Mouse (Mus musculus) CD4-positive, CD25-positive, alpha-beta regulatory T cell, adult 2 months (primary cell): ENCODE measurements around the gene Ngly1.
"Not testable (repeated sequence)": the region's sequence is repeated elsewhere in the genome, so short reads cannot be mapped to it uniquely, and the experiment has no call there.

Experiments
- DNase-seq: peaks from one replicate; pipeline ENCODE4 v3.0.0-alpha.2; 2012; ENCODE audit warnings: low read depth, low spot score

The Ngly1 gene

DNA sequence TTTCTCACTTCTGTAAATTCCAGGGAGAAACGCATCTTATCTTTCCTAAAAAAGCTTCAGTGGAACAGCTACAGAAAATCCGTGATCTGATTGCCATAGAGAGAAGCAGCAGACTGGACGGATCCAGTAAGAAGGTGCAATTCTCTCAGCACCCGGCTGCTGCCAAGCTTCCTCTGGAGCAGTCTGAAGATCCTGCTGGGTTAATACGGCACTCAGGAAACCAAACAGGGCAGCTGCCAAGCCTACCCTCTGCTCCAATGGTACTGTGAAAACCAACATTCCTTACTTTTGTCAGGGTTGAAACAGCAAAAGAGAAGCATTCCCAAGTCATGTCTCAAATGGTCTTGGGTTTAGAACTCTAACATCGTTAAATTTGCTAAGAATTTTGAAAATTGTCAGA, 11.5 kb downstream of the Ngly1 start:
- no peak for DNase-seq

DNA sequence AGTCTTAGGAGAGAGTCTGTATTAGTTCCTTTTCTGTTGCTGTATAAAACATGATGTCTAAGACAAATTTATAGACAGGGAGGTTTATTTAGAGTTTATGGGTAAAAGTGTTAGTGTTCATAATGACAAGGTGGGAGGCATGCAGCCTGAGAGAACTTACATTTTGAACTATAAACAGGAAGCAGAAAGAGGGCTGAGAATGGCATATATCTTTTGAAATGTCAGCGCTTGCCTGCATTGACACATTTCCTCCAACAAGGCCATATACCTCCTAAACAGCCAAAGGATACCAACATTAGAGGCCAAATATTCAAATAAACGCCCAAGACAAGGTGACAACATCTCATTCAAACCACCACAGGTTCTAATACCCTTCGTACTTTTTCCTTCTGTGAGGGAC, 12.8 kb downstream of the Ngly1 start:
- peak; percentile 14 for DNase-seq

GRCm38 (mm10) chr14:16267028-16267427, 17.9 kb downstream of the Ngly1 start:
- DNase-seq: peak; percentile 22

DNA sequence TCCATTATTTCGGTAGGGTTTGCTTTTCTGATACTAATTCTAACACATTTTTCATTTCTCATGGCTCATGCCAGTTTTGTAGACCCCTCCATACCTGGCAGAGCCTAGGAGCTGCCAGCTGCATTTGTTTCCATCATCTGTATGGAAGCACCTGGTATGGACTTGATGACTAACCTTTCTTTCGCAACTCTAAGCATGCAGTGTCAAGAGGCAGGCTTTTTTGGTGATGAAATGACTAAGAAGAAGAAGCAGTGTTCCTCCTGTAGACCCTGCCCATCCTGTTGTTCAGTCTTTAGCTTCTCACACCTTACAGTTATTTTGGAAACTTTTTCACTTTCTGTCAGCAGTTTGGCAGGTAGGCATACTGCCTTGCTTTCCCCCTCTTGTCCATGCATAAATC, 20.7 kb downstream of the Ngly1 start:
- peak; percentile 24 for DNase-seq

GRCm38 (mm10) chr14:16273677-16274076, 24.6 kb downstream of the Ngly1 start:
- no peak for DNase-seq

GRCm38 (mm10) chr14:16279196-16279595, 30.1 kb downstream of the Ngly1 start:
- DNase-seq: no peak

DNA sequence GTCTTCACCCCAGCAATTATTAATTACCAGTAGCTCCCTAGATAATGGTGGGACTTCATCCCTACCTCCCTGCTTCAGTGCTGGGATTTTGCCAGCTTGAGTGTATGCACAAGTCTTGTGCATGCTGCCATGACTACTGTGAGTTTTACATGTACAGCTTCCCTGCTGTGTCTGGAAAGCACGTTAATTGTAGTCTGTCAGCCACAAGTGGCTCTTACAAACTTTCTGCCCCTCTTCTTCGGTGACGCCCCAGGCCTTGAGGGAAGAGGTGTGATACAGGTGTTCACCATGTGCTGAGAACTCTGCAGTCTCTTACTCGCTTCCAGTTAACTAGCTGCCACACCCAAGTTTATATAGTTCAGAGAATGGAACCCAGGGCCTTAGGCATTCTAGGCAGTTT, 34.9 kb downstream of the Ngly1 start:
- no peak for DNase-seq

GRCm38 (mm10) chr14:16292371-16292770, 43.3 kb downstream of the Ngly1 start:
- no peak for DNase-seq

DNA sequence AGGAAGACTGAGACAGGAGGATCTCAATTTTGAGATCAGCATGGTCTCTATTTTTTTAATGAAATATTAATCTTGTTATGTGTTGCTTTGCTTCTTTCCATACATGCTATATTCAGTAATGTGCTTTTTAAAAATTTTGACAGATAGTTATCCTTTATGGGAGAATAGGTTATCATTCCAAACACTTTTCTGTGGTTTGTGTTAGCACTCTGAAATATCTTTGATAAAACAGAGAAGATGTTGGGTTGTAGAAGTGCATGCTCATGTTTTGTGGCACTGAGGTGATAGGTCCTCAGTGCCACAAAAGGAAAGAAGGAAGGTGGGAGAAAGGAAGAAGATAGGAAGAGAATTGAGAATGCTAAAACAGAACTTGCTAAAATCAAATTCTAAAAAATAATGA, 43.9 kb downstream of the Ngly1 start:
- no peak for DNase-seq

- DNase-seq: peak; percentile 21
These were observed 44.8 kb downstream of the Ngly1 start for GRCm38 (mm10) chr14:16293921-16294320.

DNA sequence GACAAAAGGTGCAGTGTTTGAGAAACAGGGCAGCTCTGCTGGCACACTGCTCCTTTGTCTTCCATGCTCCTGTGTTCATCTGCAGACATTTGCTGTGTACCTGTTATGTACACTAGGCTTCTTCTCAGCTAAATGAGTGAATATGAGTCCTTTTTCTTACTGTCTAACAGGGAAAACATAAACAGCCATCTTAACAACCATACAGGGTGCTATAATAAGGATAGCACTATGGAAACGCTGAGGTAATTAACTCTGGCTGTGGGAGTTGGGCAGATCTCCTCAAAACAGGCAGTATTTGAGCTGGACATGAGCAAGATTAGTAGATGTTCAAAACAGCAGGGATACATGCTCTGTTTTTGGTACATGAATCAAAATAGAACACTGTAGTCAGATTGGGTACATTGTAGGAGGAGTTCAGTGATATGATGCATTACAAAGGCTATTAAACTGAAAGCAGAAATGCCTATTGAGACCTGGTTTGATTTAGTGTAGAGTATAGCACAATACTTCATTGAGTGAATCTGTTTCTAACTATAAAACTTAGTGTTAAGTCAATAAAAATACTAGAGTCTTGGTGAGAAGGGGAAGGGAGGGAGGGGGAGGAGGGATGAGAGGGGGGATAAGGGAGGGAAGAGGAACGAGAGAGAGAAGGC, 47.9 kb downstream of the Ngly1 start:
- no peak for DNase-seq

DNA sequence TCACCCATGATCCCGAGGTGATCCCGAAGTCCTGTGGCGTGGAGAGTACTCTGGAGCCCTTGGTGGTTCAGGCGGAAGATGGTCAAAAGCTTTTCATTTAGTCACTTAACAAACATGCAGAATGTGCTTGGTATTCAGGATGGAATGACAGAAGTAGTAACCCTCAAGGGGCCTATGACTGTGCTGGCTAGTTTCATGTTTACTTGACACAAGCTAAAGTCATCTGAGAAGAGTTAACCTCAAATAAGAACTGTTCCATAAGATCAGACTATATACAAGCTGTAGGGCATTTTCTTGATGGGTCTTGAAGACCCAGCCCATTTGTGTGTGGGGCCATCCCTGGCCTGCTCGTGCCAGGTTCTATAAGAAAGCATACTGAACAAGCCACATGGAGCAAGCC, 52.7 kb downstream of the Ngly1 start:
- no peak for DNase-seq

DNA sequence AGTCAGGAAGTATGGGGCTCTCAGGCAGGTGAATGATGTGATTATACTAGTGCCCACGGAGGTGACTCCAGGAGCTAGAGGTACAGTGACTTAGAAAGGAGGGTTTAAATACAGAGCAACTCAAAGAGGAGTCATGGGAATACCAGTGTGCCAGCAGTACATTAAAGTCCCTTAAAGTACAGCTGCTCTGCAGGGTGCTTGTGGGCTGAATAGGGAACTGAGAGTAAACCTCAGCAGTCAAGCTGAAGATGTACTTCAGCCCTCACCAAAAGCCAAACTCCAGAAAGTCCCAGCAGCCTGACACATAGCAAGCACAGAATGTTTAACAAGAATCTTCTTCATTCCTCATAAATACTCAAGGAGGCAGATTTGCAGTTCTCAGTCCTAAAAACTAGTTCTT, 53.6 kb downstream of the Ngly1 start:
- no peak for DNase-seq

DNA sequence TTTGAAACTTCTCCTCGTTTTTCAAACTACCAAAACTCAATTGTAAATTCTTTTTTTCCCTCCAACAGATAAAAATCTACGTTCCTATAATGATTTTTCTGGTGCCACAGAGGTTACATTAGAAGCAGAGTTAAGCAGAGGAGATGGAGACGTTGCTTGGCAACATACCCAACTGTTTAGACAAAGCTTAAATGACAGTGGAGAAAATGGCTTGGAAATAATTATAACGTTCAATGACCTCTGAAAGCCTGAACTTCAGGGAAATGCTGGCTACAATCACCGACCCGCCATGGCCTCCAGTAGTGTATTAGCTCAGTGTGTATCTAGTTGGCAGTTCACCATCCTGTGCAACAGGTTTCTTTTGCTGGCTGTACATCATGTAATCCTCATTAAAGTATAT, 61.7 kb downstream of the Ngly1 start:
- DNase-seq: no peak

GRCm38 (mm10) chr14:16312599-16312998, 63.5 kb downstream of the Ngly1 start:
- no peak for DNase-seq

DNA sequence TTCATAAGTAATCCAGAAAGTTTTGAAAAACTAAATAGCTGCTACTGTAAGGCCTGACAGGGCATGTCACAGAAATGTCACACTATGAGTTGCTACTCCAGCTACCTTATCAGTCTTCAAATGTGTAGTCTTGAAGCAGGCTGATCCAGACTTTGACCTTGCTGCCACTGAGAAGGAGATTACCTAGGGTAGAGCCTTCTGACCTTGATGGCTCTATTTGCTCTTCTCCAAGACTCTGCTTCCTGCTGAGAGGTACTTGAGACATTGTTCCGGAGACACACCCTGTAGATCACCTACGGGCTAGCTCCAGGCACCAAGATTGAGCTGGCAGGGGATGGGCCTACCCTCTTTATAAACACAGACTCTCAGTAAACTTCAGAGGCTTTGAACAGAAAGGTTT, 64.0 kb downstream of the Ngly1 start:
- not testable (repeated sequence) for DNase-seq

DNA sequence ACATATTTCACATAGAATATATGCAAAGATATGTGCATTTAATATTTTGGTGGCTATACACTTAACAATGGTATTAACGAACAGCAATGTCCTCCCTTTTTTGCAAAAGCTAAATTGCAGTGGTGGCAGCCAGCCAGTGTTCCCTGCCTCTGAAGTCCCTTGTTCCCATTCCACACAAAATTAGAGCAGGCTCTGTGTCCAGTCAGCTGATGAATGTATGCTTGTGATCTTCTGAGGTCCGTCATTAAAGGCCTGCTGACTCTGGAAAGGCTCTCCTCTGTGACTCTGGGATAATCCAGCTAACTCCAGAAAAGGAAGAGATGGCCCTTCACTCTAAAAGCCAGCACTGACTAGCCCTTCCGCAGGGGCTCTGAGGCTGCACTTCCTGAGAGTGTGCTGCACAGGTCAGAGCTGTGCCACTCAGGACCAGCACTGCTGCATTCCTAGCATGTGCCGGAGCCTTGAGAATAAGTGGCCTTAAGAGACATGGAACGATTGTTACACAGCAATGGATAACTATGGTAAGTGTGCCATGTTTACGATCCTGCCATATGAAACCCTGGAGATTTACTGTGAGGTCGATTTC, 64.9 kb downstream of the Ngly1 start:
- DNase-seq: no peak

GRCm38 (mm10) chr14:16314842-16315241, 65.8 kb downstream of the Ngly1 start:
- DNase-seq: no peak

- no peak for DNase-seq
These were observed 67.6 kb downstream of the Ngly1 start for GRCm38 (mm10) chr14:16316715-16317114.

- no peak for DNase-seq
These were observed 70.7 kb downstream of the Ngly1 start for GRCm38 (mm10) chr14:16319818-16320217.

- no peak for DNase-seq
These were observed 75.3 kb downstream of the Ngly1 start for GRCm38 (mm10) chr14:16324394-16324793.

DNA sequence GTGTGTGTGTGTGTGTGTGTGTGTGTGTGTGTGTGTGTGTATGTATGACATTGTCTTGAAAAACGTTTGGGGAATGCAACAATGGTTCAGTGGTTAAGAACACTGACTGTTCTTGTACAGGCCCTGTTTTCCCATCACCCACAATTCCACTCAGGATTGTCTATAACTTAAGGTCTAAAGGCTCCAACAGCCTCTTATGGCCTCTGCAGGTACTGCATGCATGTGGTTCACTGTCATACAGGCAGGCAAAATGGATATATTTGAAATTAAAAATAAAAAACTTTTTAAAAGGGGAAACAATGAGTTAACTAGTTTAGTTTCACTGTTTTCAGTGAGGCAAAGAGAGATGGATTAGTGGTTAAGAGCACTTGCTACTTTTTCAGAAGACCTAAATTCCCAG, 76.1 kb downstream of the Ngly1 start:
- DNase-seq: peak; percentile 11

DNA sequence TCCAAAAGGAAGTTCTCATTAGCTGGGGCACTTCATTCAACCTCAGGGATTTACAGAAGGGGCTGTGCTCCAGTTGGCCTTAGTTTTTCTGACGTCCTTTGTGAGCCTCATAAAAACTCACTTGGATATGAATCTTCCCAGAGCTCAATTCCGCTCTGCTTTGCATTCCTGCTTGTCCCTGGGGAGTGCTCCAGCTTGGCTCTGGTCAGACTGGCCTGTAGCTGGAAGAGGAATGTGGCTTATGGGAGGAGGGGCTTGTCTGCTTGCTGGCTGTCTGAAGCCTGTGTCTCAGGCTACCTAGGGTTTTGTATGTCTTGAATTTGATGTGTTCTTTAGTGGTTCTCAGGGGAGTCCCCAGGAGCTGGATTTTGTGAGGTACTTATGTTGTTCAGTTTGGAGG, 79.5 kb downstream of the Ngly1 start:
- no peak for DNase-seq

- no peak for DNase-seq
These were observed 79.9 kb downstream of the Ngly1 start for GRCm38 (mm10) chr14:16328959-16329480.
